Mouse (Mus musculus): ENCODE results near the gene Golt1b. TPM values are rescaled to one million over a fixed set of nuclear protein-coding genes. Genes with fewer than 3 reads are reported as not detected.

Golt1b gene
- polyA plus RNA-seq, 1 experiment from 2014 or later, result 83.8 TPM

DNA sequence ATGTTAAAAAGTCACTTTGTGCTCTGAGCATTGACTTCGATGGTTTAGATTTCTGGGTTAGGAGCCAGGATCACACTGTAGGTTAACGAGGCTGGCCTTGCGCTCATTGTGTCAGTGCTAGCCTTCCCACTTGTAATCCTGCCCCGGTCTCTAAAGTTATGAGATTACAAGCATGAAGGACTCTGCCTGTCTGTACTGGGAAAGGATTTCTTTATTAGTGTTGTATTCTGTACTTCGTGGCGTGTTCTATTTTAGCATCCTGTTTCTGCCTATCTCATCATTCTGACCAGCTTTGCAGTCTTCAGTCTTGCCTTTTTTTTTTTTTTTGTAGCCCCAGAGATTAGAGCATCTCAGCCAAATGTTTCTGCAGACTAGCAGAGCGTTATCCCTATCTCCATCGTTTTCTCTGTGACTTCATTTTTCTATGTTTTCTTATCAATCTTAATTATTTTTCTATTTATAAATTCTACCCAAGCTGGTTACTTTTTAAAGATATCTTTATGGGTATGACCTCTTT, 792 bp downstream of the Golt1b start:
- H3K4me2 ChIP-seq, result peak overlapping the region; percentile 87
- H3K4me1 ChIP-seq, result peaks cover 26% of the 10 kb centered on the region
- 21% methylated on average over 8 of the region's 8 CpGs for WGBS
- H3K4me3 ChIP-seq, result peak overlapping the region; percentile 98
- peak overlapping the region; percentile 84 for H3K9ac ChIP-seq
- no peaks in the 10 kb centered on the region for H3K27me3 ChIP-seq
- no peaks in the 10 kb centered on the region for H3K9me3 ChIP-seq (replicated peaks)
- no peaks in the 10 kb centered on the region for H3K36me3 ChIP-seq (ENCODE audit: poor library complexity, severe bottlenecking)
- no peak for ATAC-seq
- no peak overlapping the region for H3K27ac ChIP-seq

GRCm38 (mm10) chr6:142389101-142389500, 2.1 kb downstream of the Golt1b start:
- Histone ChIP-seq H3K4me3 (no peak overlapping the region), H3K9ac (no peak overlapping the region), H3K27ac (no peak overlapping the region), H3K9me3 (replicated peaks) (no peaks in the 10 kb centered on the region), H3K4me1 (peaks cover 26% of the 10 kb centered on the region), H3K27me3 (no peaks in the 10 kb centered on the region), H3K36me3 (ENCODE audit: poor library complexity, severe bottlenecking) (peaks cover 11% of the 10 kb centered on the region), H3K4me2 (no peak overlapping the region)
- WGBS, result 82% methylated on average over 2 of the region's 2 CpGs
- no peak for ATAC-seq

- Histone ChIP-seq H3K27me3 (no peaks in the 10 kb centered on the region), H3K4me2 (no peak overlapping the region), H3K9me3 (replicated peaks) (no peaks in the 10 kb centered on the region), H3K9ac (no peak overlapping the region), H3K36me3 (ENCODE audit: poor library complexity, severe bottlenecking) (peaks cover 36% of the 10 kb centered on the region), H3K4me1 (peaks cover 19% of the 10 kb centered on the region), H3K4me3 (no peak overlapping the region), H3K27ac (no peak overlapping the region)
- no peak for ATAC-seq
- 93% methylated on average over 5 of the region's 5 CpGs for WGBS
Observed at GRCm38 (mm10) chr6:142392312-142392711, 5.3 kb downstream of the Golt1b start.

GRCm38 (mm10) chr6:142394669-142395068, 7.6 kb downstream of the Golt1b start:
- Histone ChIP-seq H3K4me3 (no peak overlapping the region), H3K27me3 (no peaks in the 10 kb centered on the region), H3K4me2 (no peak overlapping the region), H3K27ac (no peak overlapping the region), H3K9me3 (replicated peaks) (no peaks in the 10 kb centered on the region), H3K4me1 (no peaks in the 10 kb centered on the region), H3K9ac (no peak overlapping the region), H3K36me3 (ENCODE audit: poor library complexity, severe bottlenecking) (peaks cover 36% of the 10 kb centered on the region)
- 82% methylated on average over 5 of the region's 5 CpGs for WGBS
- no peak for ATAC-seq

DNA sequence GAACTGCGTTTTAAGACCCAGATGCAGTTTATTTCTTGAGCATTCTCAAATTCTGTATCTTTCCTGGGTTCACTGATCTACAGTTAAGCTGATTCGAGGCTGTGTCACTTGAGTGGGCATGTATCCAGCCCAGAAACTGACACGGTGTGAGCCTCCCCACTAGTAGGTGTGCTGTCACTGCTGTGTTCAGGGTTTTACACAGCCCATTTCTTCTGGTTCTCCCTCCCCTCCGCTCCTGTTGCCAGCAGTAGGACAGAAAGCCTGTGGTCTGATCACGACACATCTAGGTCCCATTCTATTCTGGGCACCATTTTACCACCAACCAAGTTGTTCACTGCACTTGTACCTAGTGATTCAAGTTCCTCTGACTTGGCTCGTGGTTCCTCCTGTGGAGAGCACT, 8.7 kb downstream of the Golt1b start:
- Histone ChIP-seq H3K4me1 (no peaks in the 10 kb centered on the region), H3K4me3 (no peak overlapping the region), H3K27me3 (no peaks in the 10 kb centered on the region), H3K4me2 (no peak overlapping the region), H3K36me3 (ENCODE audit: poor library complexity, severe bottlenecking) (peaks cover 45% of the 10 kb centered on the region), H3K27ac (no peak overlapping the region), H3K9me3 (replicated peaks) (no peaks in the 10 kb centered on the region), H3K9ac (no peak overlapping the region)
- 94% methylated on average over 6 of the region's 6 CpGs for WGBS
- no peak for ATAC-seq

DNA sequence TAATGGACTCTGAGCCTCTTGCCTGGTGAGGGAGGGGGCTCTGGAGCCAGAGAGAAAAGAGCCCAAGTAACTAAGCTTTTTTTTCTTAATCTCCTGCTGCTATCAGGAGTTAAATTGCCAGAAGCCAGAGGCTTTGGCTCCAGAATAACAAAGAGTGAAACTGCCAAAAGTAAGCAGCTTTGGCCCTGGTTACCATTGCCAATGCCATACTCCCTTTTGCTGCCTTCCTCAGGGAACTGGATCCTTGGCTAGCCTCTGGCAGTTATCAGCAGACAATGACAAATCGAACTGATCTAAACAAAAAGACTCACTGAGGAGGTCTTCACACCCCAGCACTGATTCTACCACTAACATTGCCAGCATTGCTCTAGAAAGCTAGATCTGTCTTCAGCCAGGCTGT, 24.1 kb downstream of the Golt1b start:
- peaks cover 38% of the 10 kb centered on the region for H3K27me3 ChIP-seq
- H3K9ac ChIP-seq, result no peak overlapping the region
- no peak for ATAC-seq
- H3K4me3 ChIP-seq, result no peak overlapping the region
- H3K9me3 ChIP-seq (replicated peaks), result no peaks in the 10 kb centered on the region
- WGBS, result 8% methylated on average over 1 of the region's 1 CpGs
- H3K4me1 ChIP-seq, result 0 out of 2 replicates have a peak, but pooled peaks cover 5% of the 10 kb centered on the region
- no peaks in the 10 kb centered on the region for H3K36me3 ChIP-seq (ENCODE audit: poor library complexity, severe bottlenecking)
- H3K27ac ChIP-seq, result no peak overlapping the region
- no peak overlapping the region for H3K4me2 ChIP-seq

- Histone ChIP-seq H3K27ac (no peak within 1 kb of the TSS), H3K27me3 (peaks cover 41% of the 10 kb centered on the region), H3K9me3 (replicated peaks) (no peaks in the 10 kb centered on the region), H3K36me3 (ENCODE audit: poor library complexity, severe bottlenecking) (no peaks in the 10 kb centered on the region), H3K4me1 (0 out of 2 replicates have a peak, but pooled peaks cover 5% of the 10 kb centered on the region), H3K4me2 (peak within 1 kb of the TSS; percentile 60), H3K4me3 (no peak within 1 kb of the TSS), H3K9ac (no peak within 1 kb of the TSS)
- ATAC-seq, result no peak
- 68% methylated on average over 11 of the region's 11 CpGs for WGBS
Observed at GRCm38 (mm10) chr6:142412906-142413491, 26.0 kb downstream of the Golt1b start, which contains the start of gene Spx. Spx (plus strand) TSS chr6:142413441.

DNA sequence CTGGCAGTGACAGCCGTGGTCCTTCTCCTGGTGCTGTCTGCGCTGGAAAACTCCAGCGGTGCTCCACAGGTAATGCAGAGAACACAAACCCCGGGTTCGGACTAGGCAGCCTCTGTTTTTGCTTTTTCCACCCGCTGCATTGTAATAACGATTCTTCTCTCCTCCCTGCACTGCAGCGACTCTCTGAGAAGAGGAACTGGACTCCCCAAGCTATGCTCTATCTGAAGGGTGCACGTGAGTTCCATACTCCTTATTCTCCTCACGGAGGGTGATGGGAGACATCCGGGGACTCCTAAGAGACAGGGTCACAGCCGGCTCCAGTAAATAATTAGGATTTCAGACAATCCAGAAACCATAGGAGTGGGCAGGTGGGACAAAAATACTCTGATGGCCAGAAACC, 26.8 kb downstream of the Golt1b start:
- Histone ChIP-seq H3K9me3 (replicated peaks) (no peaks in the 10 kb centered on the region), H3K9ac (no peak overlapping the region), H3K36me3 (ENCODE audit: poor library complexity, severe bottlenecking) (no peaks in the 10 kb centered on the region), H3K4me3 (no peak overlapping the region), H3K27me3 (peaks cover 41% of the 10 kb centered on the region), H3K4me1 (0 out of 2 replicates have a peak, but pooled peaks cover 5% of the 10 kb centered on the region), H3K27ac (no peak overlapping the region), H3K4me2 (no peak overlapping the region)
- no peak for ATAC-seq
- WGBS, result 9% methylated on average over 12 of the region's 12 CpGs

DNA sequence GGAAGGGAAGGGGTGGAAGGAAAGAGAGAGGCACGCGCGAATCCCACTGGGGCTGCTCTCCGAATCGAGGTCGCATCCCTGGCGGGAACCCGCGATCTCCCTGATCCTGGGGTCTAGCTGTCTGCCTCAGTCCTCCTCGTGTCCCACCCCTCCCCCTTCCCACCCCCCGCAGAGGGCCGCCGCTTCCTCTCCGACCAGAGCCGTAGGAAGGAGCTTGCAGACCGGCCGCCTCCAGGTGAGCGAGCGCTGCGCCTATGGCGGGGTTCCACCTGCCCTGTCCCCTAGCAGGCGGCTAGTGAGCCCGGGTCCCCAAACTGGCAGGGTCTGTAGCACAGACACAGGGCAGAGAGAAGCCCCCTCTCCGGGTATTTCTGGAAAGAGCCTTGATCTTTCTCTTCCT, 27.6 kb downstream of the Golt1b start:
- Histone ChIP-seq H3K9ac (peak overlapping the region; percentile 55), H3K9me3 (replicated peaks) (no peaks in the 10 kb centered on the region), H3K4me2 (peak overlapping the region; percentile 60), H3K4me1 (0 out of 2 replicates have a peak, but pooled peaks cover 5% of the 10 kb centered on the region), H3K27ac (no peak overlapping the region), H3K27me3 (peaks cover 41% of the 10 kb centered on the region), H3K36me3 (ENCODE audit: poor library complexity, severe bottlenecking) (no peaks in the 10 kb centered on the region; the same call in 1 of the 2 replicates), H3K4me3 (peak overlapping the region; percentile 31)
- WGBS, result under 1% methylated on average over 24 of the region's 24 CpGs
- ATAC-seq, result 0 out of 2 replicates have a peak, but pooled peaks have one; percentile 27

DNA sequence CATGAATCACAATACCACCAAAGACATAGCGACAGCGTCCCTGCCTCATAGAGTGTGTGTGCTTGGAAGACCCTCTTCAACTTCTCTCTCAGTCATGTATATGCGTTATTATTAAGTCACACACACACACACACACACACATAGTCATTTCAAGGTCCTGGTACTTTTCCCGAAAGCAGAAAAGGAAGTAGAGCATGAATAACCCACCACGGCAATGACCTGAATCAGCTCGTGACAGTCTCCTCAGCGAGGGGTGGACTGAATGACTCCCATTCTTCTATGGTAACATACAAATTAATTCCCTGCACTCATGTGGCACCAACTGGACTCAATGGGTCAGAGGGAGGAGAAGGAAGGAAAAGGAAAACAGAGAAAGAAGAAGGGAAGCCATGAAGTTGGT, 38.0 kb downstream of the Golt1b start:
- no peak overlapping the region for H3K4me2 ChIP-seq
- WGBS, result 74% methylated on average over 7 of the region's 7 CpGs
- no peaks in the 10 kb centered on the region for H3K27me3 ChIP-seq

DNA sequence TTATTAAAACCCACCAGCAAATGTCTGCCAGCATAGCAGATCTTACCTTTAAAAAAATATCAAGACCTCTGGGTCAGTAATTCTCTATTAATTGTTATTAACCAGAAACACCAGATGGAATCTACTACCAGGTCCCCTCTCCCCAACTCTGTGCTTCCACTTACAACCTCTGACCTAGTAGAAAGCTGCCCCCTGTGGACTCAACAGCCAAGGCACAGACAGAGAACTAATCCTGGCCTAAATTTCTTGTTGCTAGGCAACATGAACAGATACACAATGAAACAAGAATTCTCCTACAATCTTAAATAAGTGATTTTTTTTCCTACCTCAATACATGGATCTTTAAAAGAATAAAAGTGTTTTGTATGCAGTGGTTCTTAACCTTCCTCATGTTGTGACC, 42.1 kb downstream of the Golt1b start:
- H3K4me3 ChIP-seq, result no peak overlapping the region
- no peak overlapping the region for H3K27ac ChIP-seq
- no peak overlapping the region for H3K4me2 ChIP-seq
- no peaks in the 10 kb centered on the region for H3K9me3 ChIP-seq (replicated peaks)
- no peaks in the 10 kb centered on the region for H3K27me3 ChIP-seq
- no peak for ATAC-seq
- H3K9ac ChIP-seq, result no peak overlapping the region
- no peaks in the 10 kb centered on the region for H3K4me1 ChIP-seq
- H3K36me3 ChIP-seq (ENCODE audit: poor library complexity, severe bottlenecking), result no peaks in the 10 kb centered on the region

More for the DNA sequence above, 38.0 kb downstream of the Golt1b start:
- ATAC-seq, result no peak
- no peak overlapping the region for H3K4me3 ChIP-seq
- H3K4me1 ChIP-seq, result no peaks in the 10 kb centered on the region
- H3K9ac ChIP-seq, result no peak overlapping the region
- H3K36me3 ChIP-seq (ENCODE audit: poor library complexity, severe bottlenecking), result no peaks in the 10 kb centered on the region
- no peaks in the 10 kb centered on the region for H3K9me3 ChIP-seq (replicated peaks)
- no peak overlapping the region for H3K27ac ChIP-seq

- 86% methylated on average over 12 of the region's 12 CpGs for WGBS
- Histone ChIP-seq H3K4me1 (no peaks in the 10 kb centered on the region), H3K36me3 (ENCODE audit: poor library complexity, severe bottlenecking) (no peaks in the 10 kb centered on the region), H3K4me3 (no peak overlapping the region), H3K4me2 (no peak overlapping the region), H3K9me3 (replicated peaks) (no peaks in the 10 kb centered on the region), H3K9ac (no peak overlapping the region), H3K27me3 (no peaks in the 10 kb centered on the region), H3K27ac (no peak overlapping the region)
- ATAC-seq, result no peak
Observed at GRCm38 (mm10) chr6:142451381-142451780, 64.4 kb downstream of the Golt1b start.

GRCm38 (mm10) chr6:142453311-142453710, 66.3 kb downstream of the Golt1b start:
- Histone ChIP-seq H3K27ac (no peak overlapping the region), H3K27me3 (no peaks in the 10 kb centered on the region), H3K4me1 (0 out of 2 replicates have a peak, but pooled peaks cover 4% of the 10 kb centered on the region), H3K4me3 (no peak overlapping the region), H3K9ac (no peak overlapping the region), H3K9me3 (replicated peaks) (no peaks in the 10 kb centered on the region), H3K36me3 (ENCODE audit: poor library complexity, severe bottlenecking) (no peaks in the 10 kb centered on the region), H3K4me2 (no peak overlapping the region)
- WGBS, result 92% methylated on average over 2 of the region's 2 CpGs
- ATAC-seq, result no peak

All from forebrain, embryonic 13.5 days (tissue).